Mouse (Mus musculus) layer of hippocampus, adult 8-10 months (tissue): Measurements from ENCODE around the gene H2al1j. TPM values are rescaled to one million over a fixed set of nuclear protein-coding genes. Genes with fewer than 3 reads are reported as not detected.

Experiments used
- total RNA-seq, 4 experiments: library from RNA; stranded (reverse); gene quantifications; 2 replicates each; pipeline ENCODE4 v1.2.4; 2022

Gene H2al1j
- total RNA-seq, 4 experiments from 2014 or later: not detected

Other genes with a start within 250 kb of the H2al1j start
- not detected for gene H2al1a, start 28.6 kb upstream of the H2al1j start, total RNA-seq
- not detected for gene H2al1b, start 25.4 kb upstream of the H2al1j start, total RNA-seq
- gene H2al1c, start 22.2 kb upstream of the H2al1j start, total RNA-seq: not detected
- gene H2al1d, start 19.0 kb upstream of the H2al1j start, total RNA-seq: not detected
- not detected for gene H2al1e, start 15.9 kb upstream of the H2al1j start, total RNA-seq
- not detected for gene H2al1f, start 12.7 kb upstream of the H2al1j start, total RNA-seq
- gene H2al1g, start 9.6 kb upstream of the H2al1j start, total RNA-seq: not detected
- not detected for gene H2al1h, start 6.3 kb upstream of the H2al1j start, total RNA-seq
- not detected for gene H2al1i, start 3.2 kb upstream of the H2al1j start, total RNA-seq